Mouse (Mus musculus) small intestine, adult 2 months (tissue): Measurements from ENCODE around the gene Eya2. TPM values are rescaled to one million over a fixed set of nuclear protein-coding genes. Genes with fewer than 3 reads are reported as not detected.

Experiments
- H3K27ac ChIP-seq: fragments of 200-500 bp; 2 replicates; pipeline ENCODE4 v1.5.1; 2012; ENCODE audit warnings: low read depth, low read length, control low read depth, inconsistent platforms; ENCODE audit not compliant: insufficient read depth
- H3K27me3 ChIP-seq: fragments of 200-500 bp; 2 replicates; pipeline ENCODE4 v1.6.1; 2012; ENCODE audit warnings: mild to moderate bottlenecking, moderate library complexity, low read length, inconsistent platforms; ENCODE audit not compliant: control insufficient read depth, insufficient read depth
- H3K36me3 ChIP-seq: fragments of 200-500 bp; 2 replicates; pipeline ENCODE4 v1.6.1; 2012; ENCODE audit warnings: mild to moderate bottlenecking, low read length, control low read depth, inconsistent platforms; ENCODE audit not compliant: control insufficient read depth, insufficient read depth
- H3K4me1 ChIP-seq: fragments of 200-500 bp; 2 replicates; pipeline ENCODE4 v1.6.1; 2012; ENCODE audit warnings: low read length, inconsistent platforms, mixed read lengths; ENCODE audit not compliant: control insufficient read depth, insufficient read depth, insufficient read length
- H3K4me3 ChIP-seq: fragments of 200-500 bp; 2 replicates; pipeline ENCODE4 v1.5.1; 2012; ENCODE audit warnings: low read depth, mild to moderate bottlenecking, control low read depth, inconsistent platforms, low read length, moderate library complexity
- CTCF ChIP-seq: fragments of 200-500 bp; IDR thresholded peaks from 2 replicates; pipeline ENCODE4 v1.5.1; 2012; ENCODE audit warnings: low read depth, mild to moderate bottlenecking, control low read depth, inconsistent platforms, low read length, moderate library complexity, mixed read lengths; ENCODE audit not compliant: insufficient replicate concordance, insufficient read length; ENCODE audit errors: extremely low read depth
- POLR2A ChIP-seq: fragments of 200-500 bp; IDR thresholded peaks from 2 replicates; pipeline ENCODE4 v1.6.1; 2012; ENCODE audit warnings: low read depth, mild to moderate bottlenecking, control low read depth, inconsistent platforms, low read length, moderate library complexity
- WGBS: fragments of 180-500 bp; shearing (Covaris S2); methylation state at CpG from one replicate; pipeline ENCODE4 v1.1.7; 2018; 5-methylcytosine and 5-hydroxymethylcytosine counted together
- polyA plus RNA-seq: library from polyadenylated mRNA; depleted of rRNA; stranded (reverse); fragments of >200 nt; gene quantifications from 2 replicates; pipeline ENCODE4 v1.2.3, GENCODE M21; 2012; rRNA removed

The Eya2 gene
- polyA plus RNA-seq, 1 experiment: 0.93 TPM

DNA sequence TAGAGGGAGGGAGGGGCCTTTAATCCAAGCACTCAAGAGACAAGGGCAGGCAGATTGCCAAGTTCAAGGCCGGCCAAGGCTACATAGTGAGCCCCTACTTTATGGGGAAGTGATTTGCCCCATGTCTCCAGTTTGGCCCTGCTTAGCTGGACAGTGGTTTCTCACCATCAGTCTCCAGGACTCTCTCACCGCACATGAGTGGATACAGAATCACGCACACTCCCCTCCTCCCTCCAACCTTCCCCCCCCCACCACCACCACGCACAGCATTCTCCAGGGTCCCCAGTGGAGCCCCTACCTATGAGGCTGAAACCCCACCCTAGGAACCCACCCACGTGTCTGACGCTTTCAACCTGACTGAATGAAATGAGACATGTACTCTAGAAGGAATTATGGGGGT lies 223.7 kb downstream of the Eya2 start:
- TF ChIP-seq CTCF: no peak
- no peaks in the 10 kb centered on the region for H3K4me1 ChIP-seq
- H3K36me3 ChIP-seq: peaks cover 47% of the 10 kb centered on the region
- no peak overlapping the region for H3K27ac ChIP-seq
- no peak overlapping the region for H3K4me3 ChIP-seq
- no peaks in the 10 kb centered on the region for H3K27me3 ChIP-seq
- 88% methylated on average over 6 of the region's 6 CpGs for WGBS

DNA sequence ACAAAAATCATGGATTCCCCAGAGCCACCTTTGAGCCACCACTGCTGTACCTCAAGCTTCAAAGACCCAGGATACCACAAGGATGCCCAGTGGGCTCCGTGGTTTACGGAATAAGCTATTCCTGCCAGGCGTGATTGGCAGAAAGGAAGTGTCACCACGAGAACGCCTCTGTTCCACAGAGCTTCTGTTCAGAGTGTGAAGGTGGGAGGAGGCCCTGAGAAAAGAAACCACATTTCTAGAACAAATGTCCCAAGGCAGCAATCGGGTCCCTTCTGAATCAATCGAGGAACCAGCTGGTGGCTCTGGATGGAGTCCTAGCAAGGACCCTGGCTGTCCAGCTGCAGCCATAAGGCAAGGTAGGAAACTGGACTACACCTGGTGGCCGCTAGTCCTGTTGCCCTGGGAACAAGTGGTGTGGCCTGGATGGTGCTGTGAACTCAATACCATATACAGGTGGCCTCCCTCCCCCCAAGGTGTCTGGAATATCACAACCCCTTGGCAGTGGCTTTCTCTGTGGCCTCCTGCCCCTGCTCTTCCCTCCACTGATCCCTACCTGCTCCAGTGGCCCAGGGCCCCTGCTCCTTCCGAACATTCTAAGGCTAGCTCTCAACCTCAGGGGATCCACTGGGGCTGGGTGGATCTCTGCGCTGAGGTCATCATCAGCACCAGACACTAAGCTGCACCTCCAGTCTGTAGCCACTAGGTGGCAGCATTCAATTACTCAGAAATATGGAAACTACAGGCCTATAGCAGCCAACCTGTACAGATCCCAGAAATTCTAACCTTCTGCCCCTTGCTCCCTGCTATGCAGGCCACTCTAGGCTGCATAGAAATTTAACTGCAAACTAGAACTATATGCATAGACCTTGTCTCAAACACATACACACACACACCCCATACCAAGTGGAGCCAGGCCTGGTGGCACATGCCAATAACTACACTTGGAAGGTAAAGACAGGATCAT lies 224.4 kb downstream of the Eya2 start:
- Histone ChIP-seq H3K27ac (no peak overlapping the region), H3K36me3 (peaks cover 50% of the 10 kb centered on the region), H3K27me3 (no peaks in the 10 kb centered on the region), H3K4me1 (no peaks in the 10 kb centered on the region), H3K4me3 (no peak overlapping the region)
- 73% methylated on average over 10 of the region's 10 CpGs for WGBS
- TF ChIP-seq CTCF: peak; percentile 68; the same call in 1 of the 2 replicates
- no peak for TF ChIP-seq POLR2A

- Histone ChIP-seq H3K27ac (no peak overlapping the region), H3K4me1 (no peaks in the 10 kb centered on the region), H3K27me3 (no peaks in the 10 kb centered on the region), H3K4me3 (no peak overlapping the region), H3K36me3 (peaks cover 50% of the 10 kb centered on the region)
- 84% methylated on average over 3 of the region's 3 CpGs for WGBS
- TF ChIP-seq POLR2A (no peak), CTCF (no peak)
Observed at GRCm38 (mm10) chr2:165820073-165820472, 225.2 kb downstream of the Eya2 start.

- Histone ChIP-seq H3K36me3 (peaks cover 52% of the 10 kb centered on the region), H3K27ac (no peak overlapping the region), H3K4me3 (no peak overlapping the region), H3K4me1 (no peaks in the 10 kb centered on the region), H3K27me3 (no peaks in the 10 kb centered on the region)
- 74% methylated on average over 15 of the region's 15 CpGs for WGBS
- TF ChIP-seq CTCF (no peak), POLR2A (no peak)
Observed at GRCm38 (mm10) chr2:165820504-165821095, 225.8 kb downstream of the Eya2 start.

Other genes with a start within 250 kb of the Eya2 start
- not detected in 2 replicates for gene Zfp663, start 226.3 kb upstream of the Eya2 start, polyA plus RNA-seq
- 0.34 and 0.35 TPM in 2 replicates for gene Zfp334, start 206.8 kb upstream of the Eya2 start, polyA plus RNA-seq
- gene Ocstamp, start 194.6 kb upstream of the Eya2 start, polyA plus RNA-seq: 1.6 and 2.2 TPM in 2 replicates
- gene Slc13a3, start 121.8 kb upstream of the Eya2 start, polyA plus RNA-seq: 0.03 and 0.30 TPM in 2 replicates
- gene Trp53rka, start 101.7 kb upstream of the Eya2 start, polyA plus RNA-seq: 10.1 and 11.5 TPM in 2 replicates
- 3.9 and 6.1 TPM in 2 replicates for gene Slc2a10, start 91.2 kb upstream of the Eya2 start, polyA plus RNA-seq